Mouse (Mus musculus) kidney, postnatal 36 days (tissue): ENCODE results near the gene Hcn1.

Experiments
- DNase-seq, 2 experiments: peaks; one replicate each; pipeline ENCODE4 v3.0.0; 2021 to 2022; ENCODE audit warnings: mixed read lengths in 2 of 2

Gene Hcn1

DNA sequence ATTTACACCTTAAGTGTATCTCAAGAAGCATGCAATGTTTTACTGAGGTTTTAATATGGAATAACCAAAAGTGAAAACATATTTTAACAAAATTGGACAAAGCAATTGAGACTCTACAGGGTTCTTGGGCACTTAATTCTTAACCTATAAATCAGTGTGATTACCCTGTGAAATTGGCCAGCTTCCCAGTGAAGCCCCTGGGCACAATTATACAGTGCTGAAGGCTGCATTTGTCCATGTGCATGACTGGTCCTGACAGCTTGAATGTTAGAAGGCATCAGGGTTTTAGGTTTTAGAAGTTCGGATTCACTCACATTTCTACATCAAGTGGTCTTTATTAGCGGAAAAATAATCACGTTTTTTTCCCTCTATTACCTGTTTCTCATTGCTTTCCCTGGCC, 103.9 kb downstream of the Hcn1 start:
- DNase-seq = no peak

GRCm38 (mm10) chr13:117706496-117706895, 104.4 kb downstream of the Hcn1 start:
- no peak for DNase-seq

DNA sequence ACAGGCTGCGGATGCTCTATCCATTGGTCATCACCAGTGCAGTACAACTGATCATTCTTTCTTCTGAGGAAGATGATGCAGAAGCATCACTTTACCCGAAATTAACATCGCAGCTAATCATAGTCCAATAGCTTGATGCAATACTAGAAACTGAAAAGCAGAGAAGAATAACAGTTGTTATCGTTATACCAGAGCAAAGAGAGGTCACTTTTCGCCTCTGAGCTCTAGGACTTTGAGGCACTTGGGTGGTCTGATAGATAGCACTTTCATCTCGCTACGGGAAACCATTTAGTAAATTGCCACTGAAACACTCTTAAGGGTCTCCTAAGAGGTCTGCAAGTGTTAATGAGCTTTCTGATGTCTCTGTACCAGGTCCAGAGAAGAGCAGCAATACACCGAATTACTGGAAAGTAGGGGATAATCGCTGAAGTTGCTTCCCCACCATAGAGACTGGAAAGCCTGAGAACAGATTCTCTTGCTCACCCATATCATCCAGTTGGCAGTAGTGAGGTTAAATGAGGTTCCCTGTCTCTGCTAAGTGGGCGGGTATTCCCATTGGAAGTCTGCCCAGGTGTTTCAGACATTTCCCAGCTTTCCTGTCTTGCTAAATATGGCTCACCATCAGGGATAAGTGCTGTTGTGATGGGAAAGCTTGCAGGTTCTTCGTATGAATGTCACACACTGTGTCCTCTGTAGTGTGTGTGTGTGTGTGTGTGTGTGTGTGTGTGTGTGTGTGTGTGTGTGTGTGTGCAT, 105.0 kb downstream of the Hcn1 start:
- DNase-seq = no peak

DNA sequence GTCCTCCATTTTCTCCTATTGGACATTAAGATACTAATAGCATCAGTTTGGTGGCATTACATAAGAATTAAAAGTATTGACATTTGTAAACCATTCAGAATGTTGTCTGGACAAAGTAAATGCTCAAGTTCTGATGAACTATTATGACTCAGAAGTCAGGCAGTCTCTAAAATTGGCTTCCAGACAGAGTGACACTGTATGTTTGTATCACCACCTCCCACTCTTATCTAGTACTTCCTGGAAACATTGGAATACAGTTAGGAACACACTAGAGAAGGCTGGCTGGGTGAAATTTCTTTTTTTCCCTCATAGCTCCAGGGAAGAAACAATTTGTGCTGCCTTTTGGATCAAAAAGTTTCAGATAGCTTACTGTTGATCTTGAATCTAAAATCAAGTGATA, 108.7 kb downstream of the Hcn1 start:
- DNase-seq = no peak

GRCm38 (mm10) chr13:117722090-117722489, 120.0 kb downstream of the Hcn1 start:
- no peak for DNase-seq

DNA sequence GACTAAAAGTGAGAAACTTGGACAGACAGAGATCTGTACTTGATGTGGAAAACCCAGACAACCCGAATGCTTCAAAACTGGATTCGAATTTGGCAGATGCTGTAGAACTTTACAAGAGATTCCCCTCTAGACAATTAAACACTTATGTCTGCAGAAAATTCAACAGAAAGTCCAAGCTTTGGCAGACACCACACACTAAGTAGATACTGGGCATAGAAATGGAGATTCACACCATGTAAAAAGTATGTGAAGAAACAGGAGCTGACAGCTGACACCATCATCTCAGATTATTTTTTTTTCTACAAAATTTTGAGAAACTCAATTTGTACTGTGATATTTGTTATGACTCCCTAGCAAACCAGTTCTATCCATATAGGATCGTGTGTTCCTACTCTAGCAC, 122.0 kb downstream of the Hcn1 start:
- no peak for DNase-seq

GRCm38 (mm10) chr13:117728393-117728792, 126.3 kb downstream of the Hcn1 start:
- DNase-seq = no peak

- no peak for DNase-seq
These were observed 130.6 kb downstream of the Hcn1 start for GRCm38 (mm10) chr13:117732738-117733137.

GRCm38 (mm10) chr13:117744451-117744850, 142.3 kb downstream of the Hcn1 start:
- no peak for DNase-seq

- DNase-seq = no peak
These were observed 143.1 kb downstream of the Hcn1 start for GRCm38 (mm10) chr13:117745173-117745572.

GRCm38 (mm10) chr13:117765487-117765886, 163.4 kb downstream of the Hcn1 start:
- no peak for DNase-seq

DNA sequence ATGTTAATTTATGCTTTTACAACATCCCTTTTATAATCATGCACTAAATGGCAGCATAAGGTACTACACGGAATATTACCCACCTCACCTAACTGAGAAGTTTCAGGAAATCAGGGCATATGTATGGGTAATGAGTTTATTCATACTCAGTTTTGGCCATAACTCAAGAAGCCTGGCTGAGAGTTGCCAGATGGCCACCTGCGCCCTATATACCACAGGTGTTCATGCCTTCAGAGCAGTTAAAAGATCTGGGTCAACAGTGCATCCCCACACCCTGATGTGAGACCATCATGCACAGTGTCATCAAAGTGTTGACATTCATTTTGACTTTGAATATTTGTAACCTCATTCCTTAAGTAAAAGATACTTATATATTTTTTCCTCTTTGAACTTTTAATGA, 183.3 kb downstream of the Hcn1 start:
- DNase-seq = no peak

GRCm38 (mm10) chr13:117792861-117793260, 190.7 kb downstream of the Hcn1 start:
- DNase-seq = no peak

GRCm38 (mm10) chr13:117801061-117801460, 198.9 kb downstream of the Hcn1 start:
- DNase-seq = no peak

GRCm38 (mm10) chr13:117827628-117828027, 225.5 kb downstream of the Hcn1 start:
- DNase-seq = no peak

- no peak for DNase-seq
These were observed 234.5 kb downstream of the Hcn1 start for GRCm38 (mm10) chr13:117836658-117837057.

DNA sequence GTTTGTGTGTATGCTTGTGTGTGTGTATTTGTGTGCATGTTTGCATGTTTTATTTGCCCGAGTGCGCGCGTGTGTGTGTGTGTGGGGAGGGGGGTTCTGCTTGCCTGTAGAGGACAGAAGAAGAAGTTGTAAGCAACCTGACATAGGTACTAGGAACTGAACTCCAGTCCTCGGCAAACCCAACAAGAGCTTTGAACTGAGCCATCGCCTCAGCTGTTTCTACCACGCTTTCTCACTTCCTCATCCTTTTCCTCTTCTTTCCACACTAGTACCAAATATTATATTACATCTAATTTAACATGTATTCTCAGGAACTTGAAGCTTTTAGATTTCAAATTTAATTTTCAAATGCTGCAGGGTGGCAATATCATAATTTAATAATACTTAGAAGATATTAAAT, 236.1 kb downstream of the Hcn1 start:
- no peak for DNase-seq

DNA sequence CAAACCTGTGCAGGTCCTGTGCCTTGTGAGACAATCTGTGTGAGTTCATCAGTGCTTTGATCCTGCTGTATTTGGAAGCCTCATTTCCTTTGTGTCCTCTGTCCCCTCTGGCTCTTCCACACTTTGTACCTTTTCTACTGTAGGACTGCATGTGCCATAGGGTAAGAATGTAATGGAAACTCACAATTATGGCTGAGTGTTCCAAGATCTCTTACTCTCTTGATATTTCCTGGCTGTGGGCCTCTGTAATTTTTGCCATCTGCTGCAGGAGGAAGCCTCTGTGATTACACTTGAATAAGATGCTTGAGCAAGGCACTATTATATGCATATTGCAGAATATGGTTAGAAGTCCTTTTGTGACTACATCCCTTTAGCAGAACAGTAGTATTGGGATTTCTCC, 240.2 kb downstream of the Hcn1 start:
- no peak for DNase-seq

DNA sequence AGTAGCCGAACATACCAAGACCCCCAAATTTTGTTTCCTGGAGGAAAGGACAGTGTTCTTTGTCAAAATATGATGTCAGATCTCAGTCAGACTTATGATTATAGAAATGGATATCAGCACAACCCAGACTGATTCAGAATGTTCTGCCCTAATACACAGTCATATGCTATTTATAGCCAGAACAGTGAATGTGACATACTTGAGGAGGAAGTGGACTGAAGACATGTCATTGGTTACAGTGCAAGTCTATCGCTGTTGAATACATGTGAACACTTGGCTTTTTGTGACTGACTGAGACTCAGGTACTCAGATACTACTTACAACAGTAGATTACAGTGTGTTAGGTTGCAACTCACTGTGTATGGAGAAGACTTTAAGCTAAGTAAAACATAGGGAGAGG, 245.2 kb downstream of the Hcn1 start:
- DNase-seq = no peak

DNA sequence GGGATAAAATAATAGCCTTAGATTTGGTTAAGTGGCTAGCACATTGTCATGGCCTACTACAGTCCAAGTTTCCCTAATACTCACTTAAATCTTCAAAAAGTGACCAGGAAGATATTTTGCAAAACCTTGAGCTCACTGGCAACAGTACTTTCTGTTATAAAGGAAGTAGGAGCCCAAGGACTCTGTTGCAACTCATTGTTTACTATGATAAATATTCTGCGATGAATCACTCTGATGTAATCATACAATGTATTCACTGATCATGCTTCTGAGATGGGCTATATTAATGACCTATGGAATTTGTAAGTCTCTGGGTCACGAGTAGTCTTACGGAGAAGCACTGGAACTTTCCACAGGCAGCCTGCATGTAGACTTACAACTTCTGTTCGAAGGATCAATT, 246.6 kb downstream of the Hcn1 start:
- no peak for DNase-seq

DNA sequence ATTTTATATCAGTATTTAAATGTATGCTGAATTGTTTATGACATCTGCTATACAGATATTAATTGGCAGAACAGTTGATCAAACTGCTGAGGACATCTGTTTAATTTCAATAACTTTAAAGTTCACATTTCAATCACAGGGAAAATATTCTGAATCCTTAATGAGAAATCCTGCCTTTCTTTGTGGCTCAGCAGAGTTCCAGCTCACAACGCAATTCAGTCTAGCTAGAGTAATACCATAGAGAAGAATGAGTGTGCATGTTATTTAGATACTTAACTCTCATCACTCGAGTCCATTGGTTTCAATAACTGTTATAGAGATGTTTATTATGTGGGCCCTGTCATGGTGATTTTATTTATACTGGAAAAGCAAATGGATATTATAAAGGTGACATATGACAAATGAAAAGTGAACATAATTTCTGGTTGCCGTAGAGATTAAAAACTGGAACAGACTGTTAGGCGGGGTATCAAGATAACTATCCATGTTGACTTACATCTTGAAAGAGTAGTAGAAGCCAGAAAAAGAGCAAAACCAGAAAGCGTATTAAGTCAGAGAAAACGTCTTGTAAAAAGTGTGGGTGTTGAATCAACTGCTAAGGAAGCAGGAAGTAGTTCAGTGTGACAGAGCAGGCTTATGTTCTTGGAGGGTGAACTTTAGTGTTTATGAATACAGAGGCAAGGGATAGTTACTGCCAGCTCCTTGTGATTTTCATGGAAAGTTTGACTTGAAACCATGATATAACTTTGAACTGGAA, 250.0 kb downstream of the Hcn1 start:
- DNase-seq = no peak

- DNase-seq = no peak
These were observed 250.6 kb downstream of the Hcn1 start for GRCm38 (mm10) chr13:117852711-117853051.

- DNase-seq = no peak
These were observed 256.3 kb downstream of the Hcn1 start for GRCm38 (mm10) chr13:117858416-117858815.

DNA sequence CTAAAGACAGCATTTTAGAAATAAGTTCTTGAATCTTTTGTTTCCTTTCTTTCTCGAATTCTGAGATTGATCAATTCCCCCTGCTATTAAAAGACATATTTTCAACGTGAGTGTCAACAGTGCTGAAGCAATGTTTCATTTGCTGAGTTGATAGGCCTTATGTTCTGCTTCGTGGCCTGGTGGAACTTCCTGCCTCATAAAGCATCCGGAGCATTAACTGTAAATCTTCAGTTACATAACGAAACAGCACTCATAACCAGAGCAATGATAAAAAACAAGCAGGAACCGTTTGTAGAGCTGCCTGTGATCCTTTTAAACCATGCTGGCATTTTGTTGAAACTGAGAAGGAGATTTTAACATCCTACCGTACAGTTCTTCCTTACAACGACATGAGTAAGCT, 275.7 kb downstream of the Hcn1 start:
- DNase-seq = no peak
